8 mouse cellular contexts compared by ENCODE assay signal in the genomic region with DNA sequence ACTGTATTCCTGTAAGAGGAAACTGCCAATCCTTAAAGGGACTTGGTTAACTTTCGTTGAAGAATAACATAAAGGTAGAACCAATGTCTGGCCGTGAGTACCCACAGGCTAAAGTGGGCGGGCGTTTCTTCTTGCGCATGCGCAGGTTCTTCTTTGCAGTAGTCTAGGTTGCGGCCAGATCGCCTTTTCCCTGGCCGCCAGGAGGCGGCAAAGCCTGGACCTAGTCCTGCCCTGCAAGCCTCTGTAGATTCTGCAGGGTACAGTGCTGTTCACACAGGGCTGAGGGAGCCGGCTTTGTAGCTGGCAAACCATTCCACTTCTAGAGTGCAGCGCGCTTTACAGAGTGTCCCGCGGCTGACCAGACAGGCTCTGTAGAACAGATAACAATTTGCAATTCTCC. TPM values are rescaled to one million over a fixed set of nuclear protein-coding genes. Genes with fewer than 3 reads are reported as not detected.
DNase-seq lines count a peak whose midpoint lies in the region; ATAC-seq and TF ChIP-seq lines count a peak whose summit lies in the region.

No protein-coding gene starts in this region.

- peak overlapping the region; percentile 24 for H3K4me2 ChIP-seq in forebrain, embryonic 13.5 days
- H3K4me2 ChIP-seq in heart, postnatal 0 days (ENCODE audit: low read depth, low read length): peak overlapping the region; percentile 41
- no peak overlapping the region for H3K4me2 ChIP-seq in liver, embryonic 14.5 days (ENCODE audit: low read depth)
- H3K4me2 ChIP-seq in neural tube, embryonic 13.5 days: peak overlapping the region; percentile 27
- H3K4me2 ChIP-seq in stomach, postnatal 0 days (replicated peaks; ENCODE audit: low read depth): no peak overlapping the region

- peak; percentile 86 for TF ChIP-seq CTCF in heart, postnatal 0 days (IDR thresholded peaks at IDR 0.05; ENCODE audit: low read depth)
- TF ChIP-seq CTCF in liver, embryonic 14.5 days (IDR thresholded peaks at IDR 0.05; ENCODE audit: low read depth): peak; percentile 90
- TF ChIP-seq CTCF in stomach, postnatal 0 days (IDR thresholded peaks at IDR 0.05; ENCODE audit: low read depth): peak; percentile 94

- no peaks in the 10 kb centered on the region for H3K9me3 ChIP-seq in forebrain, embryonic 13.5 days (replicated peaks)
- no peaks in the 10 kb centered on the region for H3K9me3 ChIP-seq in heart, postnatal 0 days (replicated peaks; ENCODE audit: control insufficient read depth, low read length)
- no peaks in the 10 kb centered on the region for H3K9me3 ChIP-seq in liver, embryonic 14.5 days (ENCODE audit: control insufficient read depth, low read length)
- H3K9me3 ChIP-seq in neural tube, embryonic 13.5 days: no peaks in the 10 kb centered on the region
- H3K9me3 ChIP-seq in stomach, postnatal 0 days (ENCODE audit: control insufficient read depth, low read length): no peaks in the 10 kb centered on the region

- peak; percentile 65 for DNase-seq in CD4-positive helper T cell, adult 2 months (ENCODE audit: low read depth, low spot score)
- DNase-seq in heart, postnatal 0 days (ENCODE audit: low spot score): peak; percentile 90
- peak; percentile 95 to 97 for DNase-seq in kidney, postnatal 36 days
- DNase-seq in liver, embryonic 14.5 days (ENCODE audit: low read depth in 3 of 3, low spot score in 3 of 3): peak; percentile 66 to 72 (median 70)
- DNase-seq in stomach, postnatal 0 days (ENCODE audit: low spot score): peak; percentile 96

- peak overlapping the region; percentile 41; the same call in 1 of the 2 replicates for H3K9ac ChIP-seq in forebrain, embryonic 13.5 days
- no peak overlapping the region for H3K9ac ChIP-seq in heart, postnatal 0 days (replicated peaks; ENCODE audit: low read depth, low read length)
- H3K9ac ChIP-seq in liver, embryonic 14.5 days (replicated peaks): no peak overlapping the region
- no peak overlapping the region; the same call in 1 of the 2 replicates for H3K9ac ChIP-seq in neural tube, embryonic 13.5 days
- no peak overlapping the region for H3K9ac ChIP-seq in stomach, postnatal 0 days (ENCODE audit: low read length)

- peaks cover 4% of the 10 kb centered on the region; the same call in 1 of the 2 replicates for H3K27me3 ChIP-seq in forebrain, embryonic 13.5 days
- no peaks in the 10 kb centered on the region for H3K27me3 ChIP-seq in heart, postnatal 0 days (ENCODE audit: control insufficient read depth, insufficient read depth, low read length)
- no peaks in the 10 kb centered on the region for H3K27me3 ChIP-seq in liver, embryonic 14.5 days (ENCODE audit: control insufficient read depth, insufficient read depth, low read length)
- no peaks in the 10 kb centered on the region for H3K27me3 ChIP-seq in neural tube, embryonic 13.5 days
- H3K27me3 ChIP-seq in stomach, postnatal 0 days (ENCODE audit: control insufficient read depth, insufficient read depth, low read length): no peaks in the 10 kb centered on the region

- H3K27ac ChIP-seq in forebrain, embryonic 13.5 days: no peak overlapping the region
- peak overlapping the region; percentile 36; the same call in 1 of the 2 replicates for H3K27ac ChIP-seq in heart, postnatal 0 days (ENCODE audit: low read depth)
- H3K27ac ChIP-seq in liver, embryonic 14.5 days: no peak overlapping the region
- H3K27ac ChIP-seq in neural tube, embryonic 13.5 days (replicated peaks): no peak overlapping the region
- no peak overlapping the region for H3K27ac ChIP-seq in stomach, postnatal 0 days (replicated peaks)

- peaks cover 32% of the 10 kb centered on the region for H3K36me3 ChIP-seq in forebrain, embryonic 13.5 days (ENCODE audit: poor library complexity, severe bottlenecking)
- H3K36me3 ChIP-seq in heart, postnatal 0 days (replicated peaks; ENCODE audit: control insufficient read depth, insufficient read depth, low read length): peaks cover 34% of the 10 kb centered on the region
- H3K36me3 ChIP-seq in liver, embryonic 14.5 days (replicated peaks; ENCODE audit: control insufficient read depth, insufficient read depth, low read depth): peaks cover 43% of the 10 kb centered on the region
- peaks cover 36% of the 10 kb centered on the region for H3K36me3 ChIP-seq in neural tube, embryonic 13.5 days
- peaks cover 20% of the 10 kb centered on the region for H3K36me3 ChIP-seq in stomach, postnatal 0 days (ENCODE audit: control insufficient read depth, insufficient read depth, low read length)

- 0 out of 2 replicates have a peak, but pooled peaks have one; percentile 32 for TF ChIP-seq EP300 in heart, postnatal 0 days (IDR thresholded peaks at IDR 0.05; ENCODE audit: low read depth)
- TF ChIP-seq EP300 in liver, embryonic 14.5 days (IDR thresholded peaks at IDR 0.05; ENCODE audit: low read depth): no peak
- TF ChIP-seq EP300 in stomach, postnatal 0 days (optimal IDR thresholded peaks at IDR 0.05): no peak

- WGBS in forebrain, embryonic 13.5 days: 8% methylated on average over 15 of the region's 15 CpGs
- WGBS in heart, postnatal 0 days: 3% methylated on average over 15 of the region's 15 CpGs
- WGBS in liver, embryonic 14.5 days (ENCODE audit: insufficient replicate concordance): 18% methylated on average over 15 of the region's 15 CpGs
- WGBS in neural tube, embryonic 13.5 days: 7% methylated on average over 15 of the region's 15 CpGs
- WGBS in stomach, postnatal 0 days: 9% methylated on average over 15 of the region's 15 CpGs

- ATAC-seq in cerebellum, adult (ENCODE audit: insufficient number of reproducible peaks, low FRiP score, low TSS enrichment): peak; percentile 90
- ATAC-seq in forebrain, embryonic 13.5 days: peak; percentile 97
- ATAC-seq in heart, postnatal 0 days (ENCODE audit: insufficient read depth, low read depth): peak; percentile 97
- ATAC-seq in liver, embryonic 14.5 days (ENCODE audit: insufficient read depth): peak; percentile 74
- peak; percentile 95 for ATAC-seq in neural tube, embryonic 13.5 days (ENCODE audit: low read depth)
- peak; percentile 95 for ATAC-seq in stomach, postnatal 0 days (ENCODE audit: low FRiP score, low TSS enrichment)

- H3K4me3 ChIP-seq in forebrain, embryonic 13.5 days: no peak overlapping the region
- no peak overlapping the region for H3K4me3 ChIP-seq in heart, postnatal 0 days (ENCODE audit: low read depth, low read length)
- no peak overlapping the region for H3K4me3 ChIP-seq in liver, embryonic 14.5 days (ENCODE audit: insufficient read depth in 1 of 2, low read depth in 2 of 2, low read length in 2 of 2)
- no peak overlapping the region for H3K4me3 ChIP-seq in neural tube, embryonic 13.5 days
- no peak overlapping the region for H3K4me3 ChIP-seq in stomach, postnatal 0 days (ENCODE audit: low read depth, low read length)

- H3K4me1 ChIP-seq in forebrain, embryonic 13.5 days: 0 out of 2 replicates have a peak, but pooled peaks cover 8% of the 10 kb centered on the region
- peaks cover 8% of the 10 kb centered on the region for H3K4me1 ChIP-seq in heart, postnatal 0 days (ENCODE audit: control insufficient read depth, insufficient read depth)
- 0 out of 4 replicates have a peak, but pooled peaks cover 0 to 1% of the 10 kb centered on the region in 2 experiments for H3K4me1 ChIP-seq in liver, embryonic 14.5 days (replicated peaks; ENCODE audit: control insufficient read depth in 2 of 2, insufficient read depth in 2 of 2, low read length in 1 of 2)
- H3K4me1 ChIP-seq in neural tube, embryonic 13.5 days (replicated peaks): peaks cover 11% of the 10 kb centered on the region
- H3K4me1 ChIP-seq in stomach, postnatal 0 days (replicated peaks; ENCODE audit: control insufficient read depth, insufficient read depth): no peaks in the 10 kb centered on the region

RNA-seq across cellular contexts. Expression of a gene that starts 22.0 kb away (rescaled TPM):
- polyA plus RNA-seq in forebrain, embryonic 13.5 days (2015; fragmentation: Nextera tagmentation; extraction: Ambion mirVana): 33.9 and 36.1 TPM in 2 replicates
- total RNA-seq in heart, postnatal 0 days (2014; rRNA removed; ENCODE audit: low replicate concordance): 32.6 and 35.7 TPM in 2 replicates
- polyA plus RNA-seq in heart, postnatal 0 days (2015; fragmentation: Nextera tagmentation; extraction: Ambion mirVana): 48.3 and 48.6 TPM in 2 replicates
- 37.0 and 44.7 TPM in 2 replicates for polyA plus RNA-seq in liver, embryonic 14.5 days (2012; rRNA removed)
- polyA plus RNA-seq in liver, embryonic 14.5 days (2014; fragmentation: Nextera tagmentation; extraction: Ambion mirVana): 100 and 124 TPM in 2 replicates
- polyA plus RNA-seq in neural tube, embryonic 13.5 days (2015; fragmentation: Nextera tagmentation; extraction: Ambion mirVana): 31.4 and 32.0 TPM in 2 replicates
- polyA plus RNA-seq in stomach, postnatal 0 days (2015; fragmentation: Nextera tagmentation; extraction: Ambion mirVana): 105 and 108 TPM in 2 replicates

RNA-seq across cellular contexts. Expression of a gene that starts 39.3 kb away (rescaled TPM):
- 27.3 and 33.7 TPM in 2 replicates for polyA plus RNA-seq in forebrain, embryonic 13.5 days (2015; fragmentation: Nextera tagmentation; extraction: Ambion mirVana)
- total RNA-seq in heart, postnatal 0 days (2014; rRNA removed; ENCODE audit: low replicate concordance): 25.2 and 32.1 TPM in 2 replicates
- 11.2 and 13.1 TPM in 2 replicates for polyA plus RNA-seq in heart, postnatal 0 days (2015; fragmentation: Nextera tagmentation; extraction: Ambion mirVana)
- 10.7 and 14.0 TPM in 2 replicates for polyA plus RNA-seq in liver, embryonic 14.5 days (2012; rRNA removed)
- polyA plus RNA-seq in liver, embryonic 14.5 days (2014; fragmentation: Nextera tagmentation; extraction: Ambion mirVana): 11.1 and 15.0 TPM in 2 replicates
- 28.8 and 30.0 TPM in 2 replicates for polyA plus RNA-seq in neural tube, embryonic 13.5 days (2015; fragmentation: Nextera tagmentation; extraction: Ambion mirVana)
- 6.7 and 8.3 TPM in 2 replicates for polyA plus RNA-seq in stomach, postnatal 0 days (2015; fragmentation: Nextera tagmentation; extraction: Ambion mirVana)

Comparison
In these comparisons a context has a peak if more than half of its experiments do, and no peak if none do; other contexts are left out.
1. H3K4me2 ChIP-seq: peak in forebrain, embryonic 13.5 days (single experiment), heart, postnatal 0 days (single experiment) and neural tube, embryonic 13.5 days (single experiment); none in liver, embryonic 14.5 days (single experiment) and stomach, postnatal 0 days (single experiment).
2. Peak in every context shown above with its lines, with median percentiles within 50 percentile points of each other: DNase-seq, ATAC-seq and CTCF ChIP-seq.